Mouse (Mus musculus) heart, postnatal 14 days (tissue): Measurements from ENCODE around the gene Pip5k1a. TPM values are rescaled to one million over a fixed set of nuclear protein-coding genes. Genes with fewer than 3 reads are reported as not detected.
A peak's percentile ranks its signal among the peaks of the same experiment; 100 is the strongest.

ENCODE experiments used
- DNase-seq, 2 experiments: peaks; one replicate each; pipeline ENCODE4 v3.0.0; 2021 to 2022
- intact Hi-C: fragments of 180-260 bp; cut with DNase I; formaldehyde crosslinking; loops from one replicate; pipeline ENCODE4 v1.15.1; 2025
- microRNA-seq, 2 experiments: library from miRNA; unstranded; fragments of <30 nt; microRNA quantifications; one replicate each; pipeline ENCODE4 v1.2.0; 2021 to 2022
- total RNA-seq, 2 experiments: library from RNA; stranded (reverse); gene quantifications; 2 replicates each; pipeline ENCODE4 v1.2.3; 2021

Gene Pip5k1a
- total RNA-seq, 2 experiments from 2014 or later = 18.3 to 19.2 TPM

- DNase-seq = peak in 1 of 2 experiments; percentile 21
- intact Hi-C loops = no loop called here
These were observed 92.9 kb downstream of the Pip5k1a start for GRCm38 (mm10) chr3:95013699-95014427.

GRCm38 (mm10) chr3:95012982-95013381, 93.7 kb downstream of the Pip5k1a start:
- DNase-seq = no peak
- intact Hi-C loops = no loop called here

GRCm38 (mm10) chr3:95010396-95010795, 96.3 kb downstream of the Pip5k1a start:
- intact Hi-C loops = no loop called here

More at GRCm38 (mm10) chr3:95010396-95010795, 96.3 kb downstream of the Pip5k1a start:
- no peak for DNase-seq

Small RNAs within 50 kb of the gene (microRNA-seq; reads per million reads assigned to microRNA genes)
- gene Mir8099-1 = 0 reads per million in 2 experiments

Other genes starting within 250 kb of the Pip5k1a start
- gene Psmb4, start 220.0 kb downstream of the Pip5k1a start, total RNA-seq = 100 to 1,000 TPM; 217 to 251 TPM
- 10 to 100 TPM; 63.8 to 84.9 TPM for gene Selenbp1, start 173.9 kb downstream of the Pip5k1a start, total RNA-seq
- gene Rfx5, start 152.9 kb downstream of the Pip5k1a start, total RNA-seq = 1 to 10 TPM; 8.2 to 8.4 TPM
- gene Pi4kb, start 132.2 kb downstream of the Pip5k1a start, total RNA-seq = 10 to 100 TPM; 33.5 to 35.3 TPM
- gene Zfp687, start 91.5 kb downstream of the Pip5k1a start, total RNA-seq = 10 to 100 TPM; 15.4 to 16.8 TPM
- gene Psmd4, start 64.3 kb downstream of the Pip5k1a start, total RNA-seq = 100 to 1,000 TPM; 118 to 132 TPM
- 10 to 100 TPM; 32.4 to 32.5 TPM for gene Vps72, start 4.1 kb upstream of the Pip5k1a start, total RNA-seq
- 10 to 100 TPM; 10.6 to 11.1 TPM for gene Tmod4, start 17.5 kb upstream of the Pip5k1a start, total RNA-seq
- gene Scnm1, start 27.1 kb upstream of the Pip5k1a start, total RNA-seq = 10 to 100 TPM; 29.5 to 33.5 TPM
- gene Lysmd1, start 27.2 kb upstream of the Pip5k1a start, total RNA-seq = 1 to 10 TPM; 6.4 to 7.4 TPM
- gene Tnfaip8l2, start 35.4 kb upstream of the Pip5k1a start, total RNA-seq = 1 to 10 TPM; 3.0 to 3.1 TPM
- 10 to 100 TPM in 1 of 2 experiments, 1 to 10 TPM in 1; 5.8 to 11.8 TPM for gene Sema6c, start 53.5 kb upstream of the Pip5k1a start, total RNA-seq
- gene Gabpb2, start 111.0 kb upstream of the Pip5k1a start, total RNA-seq = 10 to 100 TPM; 14.9 to 15.0 TPM
- gene Cdc42se1, start 121.8 kb upstream of the Pip5k1a start, total RNA-seq = 10 to 100 TPM; 31.9 to 33.6 TPM
- gene Mllt11, start 125.2 kb upstream of the Pip5k1a start, total RNA-seq = 1 to 10 TPM; 6.7 to 7.8 TPM
- not detected for gene Gm128, start 134.7 kb upstream of the Pip5k1a start, total RNA-seq
- under 1 TPM in 1 of 2 experiments, not detected in 1; 0.32 TPM for gene Bnipl, start 144.3 kb upstream of the Pip5k1a start, total RNA-seq
- 10 to 100 TPM; 22.3 to 25.8 TPM for gene Mindy1, start 174.4 kb upstream of the Pip5k1a start, total RNA-seq
- 10 to 100 TPM; 19.8 to 20.4 TPM for gene Prune1, start 175.1 kb upstream of the Pip5k1a start, total RNA-seq
- gene Anxa9, start 200.2 kb upstream of the Pip5k1a start, total RNA-seq = under 1 TPM; 0.38 to 0.76 TPM
- gene Cers2, start 207.9 kb upstream of the Pip5k1a start, total RNA-seq = 10 to 100 TPM; 47.4 to 47.6 TPM